Mouse (Mus musculus) brain, embryonic 18.5 days (tissue): ENCODE data around the gene Nfkbiz.
A peak's percentile ranks its signal among the peaks of the same experiment; 100 is the strongest.

Source experiments
- DNase-seq: peaks from one replicate; pipeline ENCODE4 v3.0.0-alpha.2; 2012; ENCODE audit warnings: low read depth, low spot score

The Nfkbiz gene

DNA sequence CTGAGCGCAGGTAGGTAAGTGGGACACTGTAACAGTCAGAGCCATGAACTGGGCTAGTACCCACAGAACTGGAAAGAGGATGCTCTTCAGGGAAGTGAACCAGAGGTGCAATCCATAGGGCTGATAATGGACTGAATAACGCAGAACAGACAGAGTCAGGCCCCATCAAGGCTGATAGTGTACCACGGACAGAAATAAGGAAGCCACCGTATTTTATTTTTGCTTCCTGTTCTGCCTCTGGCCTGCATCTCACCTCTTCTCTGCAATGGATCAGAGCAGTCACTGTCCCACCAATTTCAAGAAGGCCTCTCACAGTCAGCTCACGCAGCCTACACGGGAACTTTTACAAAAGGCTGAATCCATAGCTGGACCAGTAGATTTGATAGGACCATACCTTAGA, 6.7 kb downstream of the Nfkbiz start:
- no peak for DNase-seq

DNA sequence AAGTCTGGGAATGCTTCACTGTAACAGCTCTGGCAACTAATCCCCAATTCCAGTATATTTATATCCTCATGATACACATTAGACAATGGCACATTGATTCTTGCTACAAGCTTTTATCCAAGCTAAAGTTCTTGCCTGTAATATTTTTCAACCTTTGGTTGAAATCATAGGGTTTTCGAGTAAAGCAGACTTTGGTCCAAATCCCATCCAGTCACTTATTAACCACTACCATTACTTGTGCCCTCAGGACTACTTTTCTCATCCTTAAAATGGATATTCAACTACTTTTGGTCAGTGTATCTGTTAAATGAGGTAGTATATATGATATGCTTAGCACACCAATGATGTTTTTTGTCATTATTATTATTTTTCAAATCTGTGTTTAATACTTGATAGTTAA, 7.2 kb downstream of the Nfkbiz start:
- no peak for DNase-seq

DNA sequence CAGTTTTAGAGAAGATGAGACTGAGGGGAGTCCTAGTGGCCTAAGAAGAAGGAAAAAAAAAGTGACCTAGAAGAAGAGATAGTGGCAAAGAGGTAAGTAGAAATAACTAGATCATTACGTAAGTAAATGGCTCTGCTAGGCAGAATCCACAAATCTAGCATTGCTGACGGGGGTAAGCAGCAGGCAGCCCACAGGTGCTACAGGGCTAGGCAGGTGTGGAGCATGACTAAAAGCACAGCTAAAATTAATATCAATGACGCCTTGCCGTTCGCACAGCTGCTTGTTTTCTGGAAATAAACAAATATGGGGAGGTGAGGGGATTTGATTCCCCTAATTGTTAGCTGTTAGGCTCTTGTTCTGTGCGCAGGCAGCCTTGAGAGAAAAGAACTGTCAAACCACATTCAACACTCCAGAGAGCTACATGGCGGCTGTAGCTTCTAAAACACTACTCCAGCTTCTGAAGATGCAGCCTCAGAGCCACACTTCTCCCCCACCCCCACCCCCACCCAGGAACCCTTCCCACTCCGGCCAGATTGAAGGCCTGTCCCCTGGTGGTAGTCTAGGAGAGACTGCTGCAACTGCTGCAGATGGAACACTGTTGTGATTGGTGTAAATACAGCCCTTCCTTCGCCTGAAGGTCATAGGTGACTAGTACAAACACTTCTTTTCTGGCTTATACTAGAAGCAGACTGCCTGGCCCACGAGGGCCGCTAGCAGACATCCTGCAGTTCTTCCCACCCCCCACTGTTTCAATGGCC, 15.1 kb downstream of the Nfkbiz start:
- no peak for DNase-seq

DNA sequence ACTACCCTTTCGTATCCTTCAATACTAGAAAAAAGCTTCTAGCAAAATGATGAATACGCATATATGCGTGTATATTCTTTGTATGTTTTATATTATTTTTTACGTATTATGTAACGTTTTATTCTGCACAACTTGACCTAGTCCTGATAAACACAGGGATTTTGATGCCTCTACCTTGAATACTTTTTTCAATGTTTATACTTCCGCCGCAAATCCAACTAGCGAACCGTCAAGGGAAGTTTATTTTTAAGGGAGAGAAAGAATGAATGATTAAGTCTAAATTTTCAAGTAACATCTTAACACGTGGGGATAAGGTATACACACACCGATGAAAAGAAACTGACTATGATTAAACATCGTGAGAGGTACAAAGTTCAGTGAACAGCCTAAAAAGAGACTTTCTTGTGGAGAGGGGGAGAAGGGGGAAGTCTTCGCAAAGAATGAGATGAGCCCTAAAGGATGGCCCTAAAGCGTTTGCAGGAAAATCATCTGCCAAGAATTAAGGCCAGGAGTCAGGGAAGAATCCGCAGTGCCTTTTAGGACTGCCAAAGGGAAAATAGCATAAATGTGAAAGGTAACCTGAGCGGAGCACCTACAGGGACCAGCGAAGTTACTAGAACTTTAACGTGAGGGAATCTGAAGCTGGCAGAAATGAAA, 15.8 kb downstream of the Nfkbiz start:
- DNase-seq, result no peak

DNA sequence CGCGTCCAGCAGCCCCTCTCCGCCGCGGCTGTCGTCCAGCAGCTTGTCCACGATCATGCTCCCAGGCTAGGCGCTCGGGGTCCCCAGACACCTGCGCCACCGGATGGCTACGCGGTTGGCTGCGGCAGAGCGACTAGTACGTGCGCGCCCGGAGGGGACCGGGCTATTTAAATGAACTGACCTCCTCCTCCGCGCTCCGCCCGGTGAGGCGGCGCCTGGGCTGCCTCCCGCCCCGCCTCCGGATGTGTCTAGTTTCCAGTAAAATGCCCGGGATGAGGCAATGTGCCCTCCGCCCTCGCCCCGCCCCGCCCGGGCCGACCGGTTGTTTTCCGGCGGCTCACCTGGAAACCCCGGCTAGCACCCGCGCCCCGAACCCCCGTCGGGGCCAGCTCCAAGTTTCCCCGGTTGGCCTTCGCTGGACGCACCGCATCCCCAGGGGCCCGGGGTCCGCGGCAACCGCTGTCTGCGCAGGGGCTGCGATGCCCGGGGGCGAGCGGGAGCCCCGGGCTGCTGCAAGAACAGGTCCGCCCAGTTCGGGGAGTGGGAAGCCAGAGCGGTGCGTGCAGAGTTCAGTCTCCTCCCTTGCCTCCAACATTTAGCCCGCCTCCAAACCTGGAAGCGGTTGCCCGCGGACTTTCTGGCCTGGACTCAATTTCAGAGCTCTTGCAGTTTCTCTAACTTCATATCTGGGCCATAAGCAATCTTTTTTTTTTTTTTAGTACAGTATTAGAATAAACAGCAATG, 16.5 kb downstream of the Nfkbiz start:
- peak; percentile 43 for DNase-seq

DNA sequence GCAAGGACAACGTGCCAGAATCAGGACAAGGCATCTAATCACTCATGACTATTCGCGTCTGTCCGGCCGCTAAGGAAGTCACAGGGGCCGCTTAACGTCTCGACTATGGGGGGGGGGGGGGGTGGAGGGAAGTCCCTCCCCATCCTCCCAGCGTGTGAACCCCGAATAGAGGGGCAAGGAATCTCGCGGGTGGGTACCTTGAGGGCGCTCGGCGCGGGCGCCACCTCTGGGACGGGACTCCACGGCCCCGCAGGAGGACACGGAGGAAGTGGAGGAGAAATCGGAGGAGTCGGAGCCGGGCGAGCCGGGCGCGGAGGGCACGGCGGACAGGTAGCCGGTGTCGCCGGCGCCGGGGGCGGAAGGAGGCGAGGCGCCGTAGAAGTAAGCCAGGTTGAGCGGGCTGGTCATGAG, 17.1 kb downstream of the Nfkbiz start:
- DNase-seq, result no peak

DNA sequence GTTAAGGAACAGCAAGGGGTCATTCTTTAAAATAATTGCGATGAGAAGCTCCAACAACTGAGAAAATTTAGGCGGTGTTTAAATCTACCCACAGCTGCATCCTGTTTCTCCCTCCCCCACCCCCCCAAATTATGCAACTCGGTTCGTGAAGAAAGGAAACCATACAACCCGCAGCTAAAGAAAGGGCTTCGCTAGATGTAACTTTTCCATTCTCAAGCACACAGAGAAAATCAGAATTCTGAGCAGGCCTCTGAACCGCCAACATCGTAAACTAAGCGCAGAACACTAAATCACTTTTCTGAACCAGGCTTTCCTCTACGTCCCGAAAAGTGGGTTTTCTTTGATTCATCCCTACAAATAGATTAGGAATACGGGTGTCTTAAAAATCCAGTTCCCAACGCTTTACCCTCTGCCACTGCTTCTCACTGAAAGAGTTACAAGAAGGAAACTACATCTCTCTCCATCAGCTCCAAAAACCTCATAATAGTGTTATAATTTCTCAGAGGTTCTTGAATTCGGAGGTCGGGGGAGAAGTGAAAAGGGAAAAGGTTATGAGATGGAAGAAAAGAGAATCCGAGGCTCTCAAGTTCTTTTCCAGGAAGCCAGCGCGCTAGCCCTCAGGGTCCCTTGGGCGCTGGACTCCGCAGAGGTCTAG, 17.7 kb downstream of the Nfkbiz start:
- no peak for DNase-seq

DNA sequence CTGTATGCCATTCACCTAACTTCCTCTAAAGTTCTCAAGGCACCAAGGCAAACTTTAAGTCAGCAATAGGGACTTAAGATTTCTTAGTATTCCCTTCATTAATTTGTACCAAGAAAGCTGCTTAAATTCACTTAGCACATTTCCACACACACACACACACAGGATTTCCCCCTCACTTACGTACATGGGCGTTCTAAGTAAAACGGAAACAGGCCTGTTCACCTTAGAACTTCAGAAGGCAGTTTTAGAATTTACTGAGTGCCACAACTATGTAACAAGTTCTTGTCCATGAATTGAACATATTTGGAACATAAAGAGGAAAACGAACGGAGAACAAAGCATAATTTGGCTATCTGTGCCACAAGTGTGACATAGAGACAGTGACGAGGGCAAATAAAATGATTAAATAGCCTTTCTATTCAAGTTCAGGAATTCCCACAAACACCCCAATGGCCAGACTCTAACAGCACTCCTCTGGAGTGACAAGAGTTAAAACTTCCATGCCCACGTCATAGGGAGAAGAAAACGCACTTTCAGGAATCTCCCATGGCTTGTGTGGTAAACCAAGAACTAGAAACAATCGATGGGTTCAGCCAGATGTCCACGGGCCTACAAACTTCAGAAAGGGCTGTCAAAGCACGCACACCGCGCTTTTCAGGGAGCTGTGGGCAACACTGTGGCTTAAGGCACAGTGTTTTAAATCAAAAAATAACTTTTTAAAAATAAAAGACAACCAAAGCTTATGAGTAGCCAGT, 18.4 kb downstream of the Nfkbiz start:
- DNase-seq, result no peak

DNA sequence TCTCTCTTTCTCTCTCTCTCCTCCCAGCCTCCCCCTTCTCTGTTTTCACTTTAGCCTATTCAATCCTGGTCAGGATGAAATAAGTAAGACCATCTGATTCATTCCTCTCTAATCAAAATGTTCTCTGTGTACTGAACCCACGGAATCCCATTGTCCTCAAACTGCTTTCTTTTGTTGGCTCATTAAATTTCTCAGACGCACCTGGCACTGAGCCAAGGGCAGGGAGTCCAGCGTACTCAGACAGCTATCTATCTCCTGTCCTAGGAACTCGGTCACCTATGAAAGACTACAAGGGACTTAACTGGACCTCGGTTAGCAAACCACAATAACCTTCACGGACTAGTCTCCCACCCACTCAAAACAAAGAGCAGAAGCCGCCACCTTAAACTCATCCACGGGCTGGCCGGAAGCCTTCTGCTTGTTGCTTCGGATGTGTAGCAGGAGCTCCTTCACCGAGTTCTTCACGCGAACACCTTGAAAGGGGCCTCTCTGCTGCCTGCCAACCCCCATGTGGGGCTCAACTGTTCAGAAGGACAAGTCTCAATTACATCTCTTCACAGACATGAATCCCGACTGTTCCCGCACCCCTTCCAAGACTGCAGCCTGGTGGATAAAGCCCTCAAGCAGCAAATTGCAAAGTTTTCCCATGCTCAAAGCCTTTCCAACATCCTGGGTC, 19.4 kb downstream of the Nfkbiz start:
- DNase-seq, result no peak

DNA sequence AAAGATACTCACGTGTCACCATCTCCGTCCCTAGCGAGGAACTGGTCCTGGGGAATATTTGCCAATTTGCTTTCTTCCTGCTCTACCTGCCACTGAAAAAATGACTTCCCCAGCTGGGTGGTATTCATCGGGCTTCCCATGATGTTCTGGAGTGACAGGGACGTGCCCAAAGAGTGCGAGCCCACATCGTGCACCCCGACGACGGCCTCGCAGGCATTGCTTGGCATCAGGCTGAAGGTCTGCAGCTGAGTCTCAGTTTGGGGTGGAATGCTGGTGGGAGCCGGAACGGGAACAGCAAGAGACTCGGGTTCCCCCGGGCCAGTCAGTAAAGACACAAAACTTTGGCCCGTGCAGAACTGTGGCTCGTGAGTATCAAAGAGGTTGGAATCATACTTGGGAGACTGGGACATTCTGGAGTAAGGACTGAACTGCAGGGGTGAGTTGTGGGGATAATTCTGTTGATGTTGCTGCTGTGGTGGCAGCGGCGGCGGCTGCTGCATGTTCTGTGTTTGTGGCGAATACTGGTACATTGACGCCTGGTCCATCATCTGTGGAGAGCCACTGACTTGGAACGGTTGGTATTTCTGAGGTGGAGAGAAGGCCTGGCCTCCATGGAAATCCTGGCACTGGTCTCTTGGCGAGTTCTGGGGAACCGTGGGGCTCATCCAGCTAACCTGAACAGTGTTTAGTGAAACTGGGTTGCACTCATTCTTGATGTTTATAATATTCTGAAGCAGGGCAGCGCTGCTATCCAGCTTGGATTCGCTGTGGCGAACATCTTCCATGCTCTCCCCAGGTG, 20.8 kb downstream of the Nfkbiz start:
- no peak for DNase-seq

DNA sequence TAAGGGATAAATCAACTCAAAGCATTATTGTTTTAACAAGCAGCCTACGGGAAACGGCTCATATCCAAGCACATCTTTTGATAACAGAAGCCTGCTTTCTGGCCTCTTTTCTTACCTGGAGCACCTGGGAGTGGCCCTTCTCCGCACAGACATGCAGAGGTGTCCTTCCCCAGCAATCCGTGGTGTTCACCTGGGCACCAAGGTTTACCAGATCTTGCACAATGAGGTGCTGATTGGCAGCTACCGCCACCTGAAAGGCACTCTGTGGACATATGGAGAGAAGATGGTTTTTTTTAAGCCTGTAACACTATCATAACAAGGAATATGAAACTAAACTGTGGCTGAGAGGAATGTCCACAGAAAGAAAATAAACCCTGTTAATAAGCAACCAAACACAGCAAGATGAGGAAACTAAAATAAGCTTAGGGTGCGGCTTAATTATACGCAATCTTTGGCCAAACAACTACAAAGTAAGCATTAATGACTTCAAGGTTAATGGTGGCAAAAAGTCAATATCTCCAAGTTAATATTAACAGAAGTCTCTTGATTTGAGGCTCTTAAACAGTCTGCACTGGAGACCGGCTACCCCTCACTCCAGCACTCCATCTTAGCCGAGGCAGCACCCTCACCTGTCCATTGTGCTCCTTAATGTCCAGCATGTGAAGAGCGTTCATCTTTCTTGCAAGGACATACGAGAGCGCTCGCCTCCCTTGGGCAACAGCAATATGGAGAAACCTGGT, 22.3 kb downstream of the Nfkbiz start:
- DNase-seq, result no peak

DNA sequence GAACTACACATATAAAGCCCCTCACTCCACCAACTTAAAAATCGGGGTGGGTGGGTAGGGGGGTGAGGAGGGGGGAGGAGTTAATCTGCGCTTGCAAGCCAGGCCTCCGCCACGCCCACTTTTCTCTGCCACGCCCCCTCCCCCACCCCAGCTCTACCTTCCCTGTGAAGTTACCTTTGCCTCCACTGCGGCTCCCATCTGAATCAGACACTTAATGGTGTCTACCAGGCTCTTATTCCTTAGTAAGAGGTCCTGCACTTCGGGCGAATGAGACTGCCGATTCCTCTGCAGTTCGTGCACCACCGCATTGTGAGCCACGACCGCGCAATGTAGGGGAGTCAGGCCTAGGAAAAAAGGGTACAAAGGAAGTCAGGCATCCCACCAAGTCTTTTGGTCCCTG, 23.2 kb downstream of the Nfkbiz start:
- no peak for DNase-seq

DNA sequence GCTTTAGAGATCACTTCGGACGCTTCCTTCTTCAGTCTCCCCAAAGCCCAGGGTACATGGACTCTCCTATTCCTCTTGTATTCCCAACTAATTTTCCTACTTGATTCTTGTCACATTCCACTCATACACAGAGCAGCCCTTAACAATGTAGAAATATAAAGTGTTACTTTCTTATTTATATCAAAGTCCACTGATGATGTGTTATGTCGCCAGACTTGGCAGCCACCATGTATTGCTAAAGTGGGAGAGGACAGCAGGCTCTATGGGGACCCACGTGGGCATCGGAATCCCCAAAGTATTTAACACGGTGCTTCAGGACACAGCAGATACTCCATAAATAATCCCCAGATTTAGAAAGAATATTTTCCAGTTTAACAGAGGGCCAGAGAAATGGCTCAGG, 24.0 kb downstream of the Nfkbiz start:
- DNase-seq, result no peak

DNA sequence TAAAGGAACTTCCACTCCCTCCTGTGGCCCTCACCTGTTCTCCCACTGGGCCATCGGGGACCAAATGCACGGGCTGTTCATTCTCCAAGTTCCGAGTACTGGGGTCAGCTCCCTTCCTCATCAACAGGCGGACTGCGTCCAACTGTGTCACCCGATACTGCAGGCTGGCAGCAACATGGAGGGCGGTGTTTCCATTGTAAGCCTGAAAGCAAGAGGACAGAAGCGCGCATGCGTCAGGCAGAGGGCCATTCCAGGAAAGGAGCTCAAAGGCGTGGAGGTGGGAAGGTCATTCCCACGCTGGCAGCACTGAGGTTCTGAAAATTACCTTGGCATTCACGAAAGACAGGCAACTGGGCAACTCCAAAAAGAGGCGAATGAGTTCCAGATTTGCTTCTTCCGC, 24.8 kb downstream of the Nfkbiz start:
- no peak for DNase-seq

DNA sequence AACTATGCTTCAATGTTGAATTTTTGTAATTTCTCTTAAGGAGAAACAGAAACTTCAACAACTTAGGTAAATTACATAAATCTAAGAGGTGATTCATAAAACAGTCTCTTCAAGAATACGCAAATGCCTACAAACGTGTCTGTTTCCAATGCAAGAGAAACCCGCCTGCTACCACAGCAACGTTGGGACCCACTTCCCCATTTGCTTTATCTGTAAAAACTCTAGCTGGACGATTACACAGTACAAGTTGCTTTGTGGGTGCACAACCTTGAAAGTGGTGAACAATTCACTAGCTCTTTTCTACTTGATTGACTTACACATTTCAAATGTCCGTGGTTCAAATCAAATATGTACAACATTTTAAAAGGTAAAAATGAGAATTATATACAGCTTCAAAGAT, 26.9 kb downstream of the Nfkbiz start:
- no peak for DNase-seq

DNA sequence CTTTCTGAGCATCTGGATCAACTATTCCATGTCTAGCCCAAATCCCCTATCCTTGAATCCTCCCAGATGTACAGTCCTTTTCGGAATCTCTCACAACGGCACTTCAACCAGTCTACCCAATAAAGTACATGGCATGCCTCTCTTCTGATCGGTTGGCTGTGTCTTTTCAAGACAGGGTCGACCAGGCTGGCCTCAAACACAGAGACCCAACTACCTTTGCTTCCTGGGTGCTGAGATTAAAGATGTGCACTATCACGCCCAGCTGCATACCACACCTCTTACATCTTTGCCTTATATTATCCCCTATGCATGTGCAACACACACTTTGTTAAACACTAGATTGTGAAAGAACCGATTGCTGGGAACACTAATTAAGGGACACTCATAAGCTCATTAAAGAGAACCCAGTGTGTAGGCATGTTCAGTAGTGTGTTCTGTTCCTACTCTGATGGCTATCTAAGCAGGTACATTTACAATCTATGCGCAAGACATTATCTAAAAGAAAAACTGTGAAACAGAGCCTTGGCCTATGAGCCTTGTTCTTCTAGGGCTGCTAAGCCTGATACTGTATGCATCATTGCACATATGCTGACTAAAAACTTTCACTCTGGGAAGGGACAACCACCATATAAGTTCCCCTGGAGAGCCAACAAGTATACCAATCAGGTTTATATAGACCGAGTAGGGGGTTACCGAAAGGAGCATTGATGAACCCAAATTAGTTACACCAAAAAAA, 28.8 kb downstream of the Nfkbiz start:
- no peak for DNase-seq

DNA sequence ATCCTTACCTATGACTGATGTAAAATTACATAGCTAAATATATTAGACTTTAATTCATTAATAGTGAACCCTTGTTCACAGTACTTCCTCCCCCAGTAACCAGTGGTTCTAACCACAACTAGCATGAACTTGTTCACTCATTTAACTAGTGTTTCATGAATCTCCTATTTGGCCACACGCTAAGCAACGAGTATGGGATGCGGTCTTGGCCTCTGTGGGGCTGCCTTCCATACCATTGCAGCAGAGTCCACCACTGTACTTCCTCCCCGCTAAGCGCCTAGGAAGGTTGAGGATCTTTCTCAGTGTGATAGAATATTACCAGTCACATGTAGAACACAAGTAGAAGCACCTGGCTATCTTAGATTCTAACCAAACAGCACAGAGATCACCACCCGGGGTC, 29.4 kb downstream of the Nfkbiz start:
- DNase-seq, result no peak

DNA sequence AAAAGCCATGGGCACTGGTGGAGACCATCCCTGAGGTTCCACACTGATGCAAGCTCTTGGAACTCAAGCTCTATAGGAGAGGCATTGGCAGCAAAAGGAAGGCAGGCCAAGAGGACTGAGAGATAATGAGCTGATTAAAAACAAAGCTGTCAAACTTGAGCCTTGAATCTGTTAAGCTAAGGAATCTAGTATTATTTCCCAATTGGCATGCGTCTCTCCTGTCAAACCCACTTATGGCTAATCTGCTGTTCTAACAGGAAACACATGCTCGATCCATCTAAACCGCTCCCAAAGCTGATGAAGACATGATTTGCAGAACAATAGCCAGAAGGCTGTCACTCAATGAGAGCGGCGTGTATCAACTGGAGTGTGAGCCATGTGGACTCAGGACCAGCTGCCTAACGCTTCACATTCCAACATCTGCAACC, 31.2 kb downstream of the Nfkbiz start:
- peak; percentile 36 for DNase-seq

DNA sequence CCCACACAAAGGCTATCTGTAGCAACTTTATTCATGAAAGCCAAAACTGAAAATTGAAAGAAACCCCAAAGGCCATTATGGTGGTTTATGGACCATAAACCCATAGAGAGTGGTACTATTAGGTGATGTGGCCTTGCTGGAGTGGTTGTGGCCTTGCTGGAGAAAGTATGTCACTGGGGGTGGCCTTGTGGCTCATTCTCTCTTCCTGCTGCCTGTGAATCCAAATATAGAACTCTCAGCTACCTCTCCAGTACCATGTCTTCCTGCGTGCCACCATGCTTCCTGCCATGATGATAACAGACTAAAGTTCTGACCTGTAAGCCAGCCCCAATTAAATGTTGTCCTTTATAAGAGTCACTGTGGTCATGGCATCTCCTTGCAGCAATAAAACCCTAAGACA, 33.9 kb downstream of the Nfkbiz start:
- no peak for DNase-seq
